Mouse (Mus musculus) cerebellum, adult 2 months (tissue): ENCODE results near the gene Npb.

Experiments used
- CTCF ChIP-seq: fragments of 200-500 bp; IDR thresholded peaks from 2 replicates; pipeline ENCODE4 v1.5.1; 2011; ENCODE audit warnings: low read depth, mild to moderate bottlenecking, control low read depth, low read length, moderate library complexity, borderline replicate concordance; ENCODE audit not compliant: insufficient read depth
- POLR2A ChIP-seq: fragments of 200-500 bp; IDR thresholded peaks from 2 replicates; pipeline ENCODE4 v1.6.1; 2011; ENCODE audit warnings: low read length, control low read depth, borderline replicate concordance; ENCODE audit not compliant: insufficient read depth

DNA sequence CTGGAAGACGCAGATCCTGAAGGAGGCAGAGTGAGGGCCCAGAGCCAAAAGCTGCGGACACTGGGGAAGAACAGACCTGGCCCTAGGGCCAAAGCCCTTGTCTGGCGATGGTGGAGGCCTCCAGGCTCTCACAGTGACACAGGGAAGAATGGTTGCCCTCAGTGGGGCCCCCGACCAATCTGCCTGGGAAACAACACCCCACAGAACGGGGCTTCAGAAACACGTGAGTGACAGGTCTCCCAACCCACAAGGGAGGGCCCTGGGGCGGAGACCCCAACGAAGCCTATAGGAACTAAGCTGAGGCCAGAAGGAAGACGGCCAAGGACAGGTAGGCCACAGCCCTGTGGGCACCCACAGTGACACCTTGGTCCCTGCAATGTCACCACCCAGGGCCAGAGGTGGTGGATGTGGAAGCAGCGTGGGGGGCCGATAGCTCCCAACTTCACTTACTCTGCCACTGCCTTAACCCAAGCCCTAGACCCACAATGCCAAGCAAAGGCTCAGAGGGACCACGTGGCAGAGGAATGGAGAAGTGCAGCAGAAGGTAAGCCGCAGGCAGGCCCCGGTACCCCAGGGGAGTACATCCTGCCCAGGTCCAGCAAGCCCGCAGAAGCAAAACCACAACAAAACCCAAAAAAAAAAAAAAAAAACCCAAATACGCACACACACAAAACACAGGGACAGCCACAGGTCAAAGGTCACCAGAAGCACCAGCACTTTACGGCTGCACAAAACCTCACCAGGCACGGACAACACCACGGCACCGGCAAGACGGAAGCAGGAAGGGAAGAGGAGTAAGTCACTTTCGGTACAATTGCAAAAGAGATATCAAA, 19.4 kb downstream of the Npb start:
- TF ChIP-seq CTCF (no peak), POLR2A (no peak)
